Mouse (Mus musculus) lung, postnatal 25 days (tissue): ENCODE measurements around the gene Chn2.

Experiments
- DNase-seq: peaks from one replicate; pipeline ENCODE4 v3.0.0; 2022; ENCODE audit warnings: low spot score

Chn2 gene

GRCm38 (mm10) chr6:54284167-54284711 lies 244.9 kb downstream of the Chn2 start:
- DNase-seq, result no peak

DNA sequence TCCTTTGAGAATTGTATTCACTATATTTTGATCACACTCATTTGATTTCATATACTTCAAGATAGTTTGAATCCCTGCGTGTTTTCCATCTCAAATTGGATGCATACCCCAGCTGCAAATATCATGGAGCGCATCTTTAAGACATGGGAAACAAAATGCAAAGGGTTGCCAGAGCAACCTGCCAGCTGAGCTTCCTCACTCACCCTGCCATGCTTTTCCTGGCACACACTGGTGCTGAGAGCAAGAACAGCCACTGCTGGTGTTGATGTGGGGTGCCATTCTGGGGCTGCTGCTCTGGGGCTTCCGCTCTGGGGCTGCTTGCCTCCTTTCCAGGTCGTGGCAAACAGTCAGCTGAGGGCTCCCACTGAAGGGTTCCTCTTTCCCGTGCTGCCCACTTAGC lies 247.5 kb downstream of the Chn2 start:
- no peak for DNase-seq

DNA sequence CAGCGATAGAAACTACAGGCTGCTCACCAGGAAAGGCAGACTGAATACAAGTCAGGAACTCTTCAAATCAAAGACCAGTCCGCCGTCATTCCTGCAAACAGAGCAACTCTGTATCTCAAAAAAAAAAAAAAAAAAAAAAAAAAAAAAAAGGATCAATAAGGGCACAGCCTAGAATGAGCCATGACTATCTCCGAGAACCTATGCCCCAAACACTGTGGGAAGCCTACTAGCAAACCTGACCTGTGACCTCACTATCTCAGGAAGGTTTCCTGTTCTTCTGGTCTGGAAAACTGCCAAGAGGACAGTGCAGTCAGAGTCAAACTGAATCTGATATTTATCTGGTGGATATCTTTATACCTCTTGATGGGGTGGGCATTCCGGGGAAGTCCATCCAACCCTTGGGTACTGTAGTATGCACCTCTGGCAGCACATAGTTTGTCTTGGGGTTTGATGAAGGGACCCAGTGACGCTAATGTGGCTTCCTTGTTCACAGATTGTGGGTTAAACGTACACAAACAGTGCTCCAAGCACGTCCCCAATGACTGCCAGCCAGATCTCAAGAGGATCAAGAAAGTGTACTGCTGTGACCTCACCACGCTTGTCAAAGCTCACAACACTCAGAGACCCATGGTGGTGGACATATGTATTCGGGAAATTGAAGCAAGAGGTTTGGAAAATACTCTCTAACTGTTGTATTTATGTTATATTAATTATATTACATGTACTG lies 250.6 kb downstream of the Chn2 start:
- no peak for DNase-seq

DNA sequence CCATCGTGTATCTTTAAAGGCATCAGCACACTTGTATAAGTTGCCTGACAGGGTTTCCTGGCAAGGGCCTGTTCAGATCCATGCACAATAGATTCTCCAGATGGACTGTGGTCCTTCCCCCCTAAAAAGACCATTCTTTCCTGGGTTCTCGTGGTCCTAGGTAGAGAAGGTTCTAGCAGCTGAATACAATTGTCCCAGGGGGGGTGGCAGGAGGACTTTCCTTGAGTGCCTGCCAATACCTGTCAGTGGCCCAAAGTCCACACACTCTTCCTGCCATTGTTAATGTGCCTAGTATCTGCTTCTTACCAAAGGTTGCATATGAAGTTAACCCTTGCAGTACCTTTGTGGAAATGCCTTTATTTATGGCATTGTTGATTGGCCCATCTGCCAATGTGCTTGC lies 257.9 kb downstream of the Chn2 start:
- no peak for DNase-seq

GRCm38 (mm10) chr6:54299417-54299816 lies 260.1 kb downstream of the Chn2 start:
- DNase-seq, result peak; percentile 29

- DNase-seq, result no peak
These were observed 266.4 kb downstream of the Chn2 start for GRCm38 (mm10) chr6:54305777-54306176.

GRCm38 (mm10) chr6:54313071-54313470 lies 273.7 kb downstream of the Chn2 start:
- no peak for DNase-seq

DNA sequence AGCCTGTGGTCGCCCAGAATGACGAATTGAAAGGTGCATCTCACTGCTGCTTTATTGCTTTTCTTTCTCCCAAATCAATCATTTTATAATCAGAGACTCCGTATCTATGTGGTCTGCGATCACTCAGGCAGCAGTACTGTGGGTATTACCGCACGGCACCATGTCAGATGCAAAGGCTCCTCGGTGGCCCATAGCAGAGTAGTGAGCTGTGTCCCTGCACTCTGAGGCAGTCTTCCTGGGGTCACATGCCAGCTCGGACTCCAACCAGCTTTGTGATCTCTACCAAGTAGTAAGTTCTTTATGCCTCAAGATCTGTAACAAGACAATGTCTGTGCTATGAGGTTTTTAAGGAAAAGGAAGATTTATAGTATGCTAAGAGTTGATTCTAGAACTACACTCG lies 279.3 kb downstream of the Chn2 start:
- no peak for DNase-seq

GRCm38 (mm10) chr6:54319198-54319597 lies 279.8 kb downstream of the Chn2 start:
- no peak for DNase-seq

DNA sequence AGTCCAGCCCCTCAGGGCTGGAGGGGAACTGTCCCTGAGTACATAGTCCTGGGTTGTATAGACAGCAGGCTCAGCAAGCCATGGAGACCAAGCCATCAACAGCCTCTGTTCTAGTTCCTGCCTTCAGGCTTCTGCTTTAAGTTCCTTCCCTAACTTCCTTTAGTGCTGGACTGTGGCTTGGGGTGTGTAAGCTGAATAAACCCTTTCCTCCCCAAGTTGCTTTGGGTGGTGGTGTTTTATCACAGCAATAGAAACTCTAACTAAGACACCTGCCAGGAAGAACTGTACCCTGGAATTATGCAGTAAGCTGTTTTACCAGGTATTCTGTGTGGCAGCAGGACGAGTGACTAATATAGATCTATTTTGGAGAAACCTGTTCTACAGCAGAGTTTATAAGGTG lies 280.9 kb downstream of the Chn2 start:
- DNase-seq, result no peak

GRCm38 (mm10) chr6:54325246-54325885 lies 286.0 kb downstream of the Chn2 start, which contains the start of gene Prr15:
Gene Prr15 (plus strand): TSS chr6:54325835.
- DNase-seq, result no peak

- peak; percentile 70 for DNase-seq
These were observed 287.6 kb downstream of the Chn2 start for GRCm38 (mm10) chr6:54326671-54327625.

GRCm38 (mm10) chr6:54327626-54328003 lies 288.3 kb downstream of the Chn2 start:
- DNase-seq, result peak; percentile 57

GRCm38 (mm10) chr6:54328783-54329182 lies 289.4 kb downstream of the Chn2 start:
- DNase-seq, result no peak

GRCm38 (mm10) chr6:54329598-54329997 lies 290.2 kb downstream of the Chn2 start:
- no peak for DNase-seq

DNA sequence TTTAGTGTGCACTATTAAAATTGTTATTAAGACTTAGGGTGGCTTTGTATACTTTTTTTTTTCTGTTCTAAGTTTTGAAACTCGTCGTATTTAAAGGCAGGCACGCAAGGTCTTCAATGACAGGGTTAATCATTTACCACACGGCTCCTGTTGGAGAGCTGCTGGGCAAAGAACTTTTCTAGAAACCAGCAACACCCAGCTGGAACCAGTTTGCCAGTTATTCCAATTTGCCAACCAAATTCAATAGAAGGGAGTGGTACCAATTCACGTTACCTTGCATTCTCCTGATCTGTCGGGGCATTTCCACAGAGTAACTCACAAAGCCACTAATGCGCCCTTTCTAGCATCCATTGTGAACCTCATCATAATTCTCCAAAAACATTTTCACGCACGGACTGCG lies 290.8 kb downstream of the Chn2 start:
- DNase-seq, result no peak

DNA sequence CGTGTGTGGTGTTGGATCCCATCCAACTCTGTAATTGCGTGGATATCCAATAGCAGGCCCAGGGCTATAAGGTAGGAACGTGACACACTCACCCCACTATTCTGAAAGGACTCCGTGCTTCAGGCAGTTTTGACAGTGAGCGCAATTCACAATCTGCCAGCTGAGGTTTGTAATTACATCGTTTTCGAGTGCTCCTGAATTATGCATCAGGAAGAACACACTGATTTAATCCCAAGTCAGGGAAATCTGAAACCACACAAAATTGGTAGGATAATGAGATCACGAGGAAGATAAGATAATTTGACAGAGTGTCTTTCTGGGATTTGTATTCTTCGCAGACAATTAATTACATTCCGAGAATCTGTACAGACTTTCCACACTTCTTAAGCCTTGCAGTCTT lies 292.4 kb downstream of the Chn2 start:
- DNase-seq, result no peak

- no peak for DNase-seq
These were observed 292.8 kb downstream of the Chn2 start for GRCm38 (mm10) chr6:54332203-54332602.

- no peak for DNase-seq
These were observed 293.8 kb downstream of the Chn2 start for GRCm38 (mm10) chr6:54333116-54333651.

GRCm38 (mm10) chr6:54333652-54334396 lies 294.5 kb downstream of the Chn2 start:
- DNase-seq, result no peak

- DNase-seq, result no peak
These were observed 298.0 kb downstream of the Chn2 start for GRCm38 (mm10) chr6:54337321-54337720.
